Mouse (Mus musculus) heart, embryonic 11.5 days (tissue): ENCODE measurements at regions not wholly inside any gene's neighbourhood (a gene's known extent, or its start where the extent isn't known, plus 50 kb on each side); places are given as distances from the start of the nearest gene placed in this dataset.
A peak's percentile ranks its signal among the peaks of the same experiment; 100 is the strongest.

Experiments
- ATAC-seq: fragments of 200-750 bp; cut with Nextera tagmentation; replicated peaks from 2 replicates; pipeline ENCODE4 v1.8.0; 2017; ENCODE audit warnings: moderate library complexity; ENCODE audit not compliant: insufficient number of reproducible peaks, low FRiP score, low TSS enrichment
- H3K27ac ChIP-seq: fragments of 300-500 bp; sonication (generic); 2 replicates; pipeline ENCODE4 v1.5.1; 2014; ENCODE audit warnings: mild to moderate bottlenecking, low read depth, low read length
- H3K27me3 ChIP-seq: fragments of 300-500 bp; sonication (generic); 2 replicates; pipeline ENCODE4 v1.6.1; 2014; ENCODE audit warnings: mild to moderate bottlenecking, low read length, mixed read lengths; ENCODE audit not compliant: control insufficient read depth, insufficient read depth
- H3K36me3 ChIP-seq: fragments of 300-500 bp; sonication (generic); 2 replicates; pipeline ENCODE4 v1.6.1; 2014; ENCODE audit warnings: mild to moderate bottlenecking, low read length, moderate library complexity, mixed read lengths; ENCODE audit not compliant: control insufficient read depth, insufficient read depth
- H3K4me1 ChIP-seq: fragments of 300-500 bp; sonication (generic); 2 replicates; pipeline ENCODE4 v1.6.1; 2014; ENCODE audit warnings: low read length; ENCODE audit not compliant: control insufficient read depth, insufficient read depth
- H3K4me2 ChIP-seq: fragments of 300-500 bp; sonication (generic); 2 replicates; pipeline ENCODE4 v1.6.1; 2014; ENCODE audit warnings: mild to moderate bottlenecking, moderate library complexity
- H3K4me3 ChIP-seq: fragments of 300-500 bp; sonication (generic); 2 replicates; pipeline ENCODE4 v1.5.1; 2014; ENCODE audit warnings: low read depth, low read length
- H3K9ac ChIP-seq: fragments of 300-500 bp; sonication (generic); 2 replicates; pipeline ENCODE4 v1.6.1; 2014; ENCODE audit warnings: mild to moderate bottlenecking, low read depth, low read length, moderate library complexity
- H3K9me3 ChIP-seq: fragments of 300-500 bp; sonication (generic); replicated peaks from 2 replicates; pipeline ENCODE4 v1.6.1; 2016; ENCODE audit warnings: low read length; ENCODE audit not compliant: control insufficient read depth
- WGBS: fragments of 180-500 bp; shearing (Covaris S2); extraction: QIAGEN DNeasy Blood & Tissue Kit; methylation state at CpG from one replicate; pipeline ENCODE4 v1.1.7; 2014; ENCODE audit not compliant: insufficient replicate concordance; 5-methylcytosine and 5-hydroxymethylcytosine counted together

- Histone ChIP-seq H3K36me3 (no peaks in the 10 kb centered on the region), H3K4me3 (no peak overlapping the region), H3K4me1 (no peaks in the 10 kb centered on the region), H3K27ac (no peak overlapping the region), H3K4me2 (no peak overlapping the region), H3K9me3 (no peaks in the 10 kb centered on the region), H3K9ac (no peak overlapping the region), H3K27me3 (no peaks in the 10 kb centered on the region)
- WGBS, result 39% methylated on average over 3 of the region's 3 CpGs
- ATAC-seq, result no peak
Measured at GRCm38 (mm10) chrX:158920217-158920616, 289.9 kb upstream of the Rps6ka3 start.

GRCm38 (mm10) chrX:158921424-158921823 is 288.7 kb upstream of the Rps6ka3 start:
- no peak for ATAC-seq
- Histone ChIP-seq H3K4me2 (no peak overlapping the region), H3K4me3 (no peak overlapping the region), H3K36me3 (no peaks in the 10 kb centered on the region), H3K27me3 (no peaks in the 10 kb centered on the region), H3K4me1 (no peaks in the 10 kb centered on the region), H3K9me3 (no peaks in the 10 kb centered on the region), H3K27ac (no peak overlapping the region), H3K9ac (no peak overlapping the region)
- WGBS, result 57% methylated on average over 5 of the region's 5 CpGs

- Histone ChIP-seq H3K4me1 (no peaks in the 10 kb centered on the region), H3K9ac (no peak overlapping the region), H3K9me3 (no peaks in the 10 kb centered on the region), H3K27ac (no peak overlapping the region), H3K27me3 (no peaks in the 10 kb centered on the region), H3K4me3 (no peak overlapping the region), H3K36me3 (no peaks in the 10 kb centered on the region), H3K4me2 (no peak overlapping the region)
- 35% methylated on average over 14 of the region's 14 CpGs for WGBS
- ATAC-seq, result no peak
Measured at GRCm38 (mm10) chrX:158921838-158922450, 288.2 kb upstream of the Rps6ka3 start.

GRCm38 (mm10) chrX:158923081-158923561 is 287.0 kb upstream of the Rps6ka3 start:
- H3K36me3 ChIP-seq, result no peaks in the 10 kb centered on the region
- ATAC-seq, result no peak
- H3K4me1 ChIP-seq, result no peaks in the 10 kb centered on the region
- peak overlapping the region; percentile 49 for H3K4me2 ChIP-seq
- H3K27ac ChIP-seq, result no peak overlapping the region
- 18% methylated on average over 14 of the region's 14 CpGs for WGBS
- no peak overlapping the region for H3K9ac ChIP-seq
- no peaks in the 10 kb centered on the region for H3K9me3 ChIP-seq
- H3K27me3 ChIP-seq, result no peaks in the 10 kb centered on the region
- 0 out of 2 replicates have a peak overlapping the region, but pooled peaks have one; percentile 1 for H3K4me3 ChIP-seq

GRCm38 (mm10) chrX:158923657-158924489 is 286.2 kb upstream of the Rps6ka3 start:
- ATAC-seq, result no peak
- no peaks in the 10 kb centered on the region for H3K36me3 ChIP-seq
- H3K4me1 ChIP-seq, result no peaks in the 10 kb centered on the region
- H3K4me2 ChIP-seq, result peak overlapping the region; percentile 49
- H3K9me3 ChIP-seq, result no peaks in the 10 kb centered on the region
- no peak overlapping the region for H3K27ac ChIP-seq
- no peak overlapping the region for H3K9ac ChIP-seq
- no peaks in the 10 kb centered on the region for H3K27me3 ChIP-seq
- H3K4me3 ChIP-seq, result no peak overlapping the region
- WGBS, result 37% methylated on average over 17 of the region's 17 CpGs

- H3K27me3 ChIP-seq, result no peaks in the 10 kb centered on the region
- H3K9ac ChIP-seq, result no peak overlapping the region
- H3K9me3 ChIP-seq, result no peaks in the 10 kb centered on the region
- H3K36me3 ChIP-seq, result no peaks in the 10 kb centered on the region
- H3K4me3 ChIP-seq, result no peak overlapping the region
- no peak overlapping the region for H3K4me2 ChIP-seq
- no peak overlapping the region for H3K27ac ChIP-seq
- H3K4me1 ChIP-seq, result no peaks in the 10 kb centered on the region
- no peak for ATAC-seq
- 42% methylated on average over 6 of the region's 6 CpGs for WGBS
Measured at GRCm38 (mm10) chrX:158924490-158925398, 285.4 kb upstream of the Rps6ka3 start.

GRCm38 (mm10) chrX:158931864-158932263 is 278.2 kb upstream of the Rps6ka3 start:
- Histone ChIP-seq H3K9me3 (no peaks in the 10 kb centered on the region), H3K9ac (no peak overlapping the region), H3K4me2 (no peak overlapping the region), H3K27ac (no peak overlapping the region), H3K4me3 (no peak overlapping the region), H3K27me3 (no peaks in the 10 kb centered on the region), H3K4me1 (no peaks in the 10 kb centered on the region), H3K36me3 (no peaks in the 10 kb centered on the region)
- 52% methylated on average over 1 of the region's 1 CpGs for WGBS
- ATAC-seq, result no peak

- Histone ChIP-seq H3K9me3 (no peaks in the 10 kb centered on the region), H3K4me2 (no peak overlapping the region), H3K4me3 (no peak overlapping the region), H3K9ac (no peak overlapping the region), H3K27ac (no peak overlapping the region), H3K27me3 (no peaks in the 10 kb centered on the region), H3K4me1 (no peaks in the 10 kb centered on the region), H3K36me3 (no peaks in the 10 kb centered on the region)
- 61% methylated on average over 4 of the region's 4 CpGs for WGBS
- ATAC-seq, result no peak
Measured at GRCm38 (mm10) chrX:158947191-158947590, 262.9 kb upstream of the Rps6ka3 start.
